7 mouse cellular contexts compared by ENCODE assay signal in the genomic region with DNA sequence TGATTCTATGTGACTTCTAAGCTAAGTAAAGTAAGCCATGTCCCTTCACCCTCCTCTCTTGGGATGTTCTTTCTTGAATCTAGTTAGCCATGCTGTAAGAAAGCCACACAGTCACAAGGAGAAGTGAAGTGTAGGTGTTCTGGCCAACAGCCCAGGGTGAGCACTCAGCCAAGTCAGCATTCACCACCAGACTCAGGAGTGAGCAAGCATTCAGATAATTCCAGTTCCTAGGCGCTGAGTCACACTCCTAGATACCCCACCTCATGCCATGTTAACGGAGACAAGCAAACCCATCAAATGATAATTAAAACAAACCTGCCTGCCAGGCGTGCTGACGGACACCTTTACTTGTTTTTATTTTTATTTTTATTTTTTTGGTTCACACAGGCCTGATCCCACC. TPM values are rescaled to one million over a fixed set of nuclear protein-coding genes. Genes with fewer than 3 reads are reported as not detected.
DNase-seq lines count a peak whose midpoint lies in the region; ATAC-seq and TF ChIP-seq lines count a peak whose summit lies in the region.

No protein-coding gene starts in this region.

- H3K36me3 ChIP-seq in MEL (ENCODE audit: control insufficient read depth in 1 of 2, insufficient read depth in 2 of 2, low read length in 2 of 2), result peaks cover 6 to 10% of the 10 kb centered on the region in 2 experiments
- peaks cover 14% of the 10 kb centered on the region for H3K36me3 ChIP-seq in heart, postnatal 0 days (replicated peaks; ENCODE audit: control insufficient read depth, insufficient read depth, low read length)
- H3K36me3 ChIP-seq in midbrain, embryonic 11.5 days (ENCODE audit: control insufficient read depth, insufficient read depth, low read length), result peaks cover 4% of the 10 kb centered on the region; the same call in 1 of the 2 replicates
- peaks cover 8% of the 10 kb centered on the region; the same call in 1 of the 2 replicates for H3K36me3 ChIP-seq in forebrain, embryonic 14.5 days (ENCODE audit: control insufficient read depth, insufficient read depth, low read length)

- H3K79me2 ChIP-seq in MEL (ENCODE audit: control insufficient read depth, insufficient read depth, low read length, poor library complexity), result no peaks in the 10 kb centered on the region

- ATAC-seq in heart, postnatal 0 days (ENCODE audit: insufficient read depth, low read depth), result no peak
- no peak for ATAC-seq in midbrain, embryonic 11.5 days (ENCODE audit: low FRiP score)
- no peak for ATAC-seq in forebrain, embryonic 14.5 days

- no peak for TF ChIP-seq POLR2A in MEL (IDR thresholded peaks at IDR 0.05; ENCODE audit: control insufficient read depth in 1 of 2, insufficient read depth in 1 of 2, low read depth in 1 of 2, low read length in 2 of 2, poor library complexity in 1 of 2)

- TF ChIP-seq CTCF in MEL (IDR thresholded peaks at IDR 0.05 in 2 of 3, conservative IDR thresholded peaks at IDR 0.05 in 1 of 3; ENCODE audit: control insufficient read depth in 1 of 3, insufficient read depth in 1 of 3, low read depth in 2 of 3, low read length in 3 of 3, poor library complexity in 1 of 3, severe bottlenecking in 1 of 3), result no peak
- TF ChIP-seq CTCF in heart, postnatal 0 days (IDR thresholded peaks at IDR 0.05; ENCODE audit: low read depth), result no peak

- peak; percentile 93 for DNase-seq in MEL (ENCODE audit: low read depth, low spot score)
- DNase-seq in adipocyte (ENCODE audit: low spot score), result peak; percentile 11
- DNase-seq in heart, postnatal 0 days (ENCODE audit: low spot score), result peak; percentile 9
- DNase-seq in left cerebral cortex, postnatal 36 days (ENCODE audit: low spot score in 2 of 2), result peak; percentile 86 to 89
- DNase-seq in midbrain, embryonic 11.5 days (ENCODE audit: low spot score, missing footprints), result no peak
- DNase-seq in forebrain, embryonic 14.5 days (ENCODE audit: low spot score), result no peak
- no peak for DNase-seq in gastrocnemius, adult 18-20 months (ENCODE audit: low spot score)

- TF ChIP-seq EP300 in MEL (IDR thresholded peaks at IDR 0.05; ENCODE audit: low read depth in 1 of 2, low read length in 2 of 2), result peak; percentile 65 to 84; a peak in 3 of 4 replicates
- no peak for TF ChIP-seq EP300 in heart, postnatal 0 days (IDR thresholded peaks at IDR 0.05; ENCODE audit: low read depth)

- H3K27me3 ChIP-seq in MEL (ENCODE audit: control insufficient read depth in 1 of 2, insufficient read depth in 2 of 2, low read length in 2 of 2), result no peaks in the 10 kb centered on the region
- H3K27me3 ChIP-seq in heart, postnatal 0 days (ENCODE audit: control insufficient read depth, insufficient read depth, low read length), result no peaks in the 10 kb centered on the region
- H3K27me3 ChIP-seq in midbrain, embryonic 11.5 days (ENCODE audit: control insufficient read depth, insufficient read depth, low read length), result no peaks in the 10 kb centered on the region
- H3K27me3 ChIP-seq in forebrain, embryonic 14.5 days (replicated peaks; ENCODE audit: control insufficient read depth, insufficient read depth, low read length), result no peaks in the 10 kb centered on the region

- WGBS in heart, postnatal 0 days, result 44% methylated on average over 4 of the region's 4 CpGs
- 99% methylated on average over 4 of the region's 4 CpGs for WGBS in midbrain, embryonic 11.5 days
- WGBS in forebrain, embryonic 14.5 days, result 91% methylated on average over 4 of the region's 4 CpGs

- H3K27ac ChIP-seq in MEL (ENCODE audit: control insufficient read depth, low read depth, low read length), result peak overlapping the region; percentile 37
- H3K27ac ChIP-seq in heart, postnatal 0 days (ENCODE audit: low read depth), result no peak overlapping the region
- H3K27ac ChIP-seq in midbrain, embryonic 11.5 days (ENCODE audit: low read depth, low read length), result no peak overlapping the region
- no peak overlapping the region for H3K27ac ChIP-seq in forebrain, embryonic 14.5 days (ENCODE audit: low read depth, low read length)

- H3K4me2 ChIP-seq in heart, postnatal 0 days (ENCODE audit: low read depth, low read length), result no peak overlapping the region
- no peak overlapping the region for H3K4me2 ChIP-seq in midbrain, embryonic 11.5 days
- H3K4me2 ChIP-seq in forebrain, embryonic 14.5 days (ENCODE audit: low read length), result no peak overlapping the region

- peaks cover 9 to 10% of the 10 kb centered on the region in 2 experiments for H3K4me1 ChIP-seq in MEL (ENCODE audit: control insufficient read depth in 1 of 2, insufficient read depth in 2 of 2, low read length in 2 of 2)
- 0 out of 2 replicates have a peak, but pooled peaks cover 8% of the 10 kb centered on the region for H3K4me1 ChIP-seq in heart, postnatal 0 days (ENCODE audit: control insufficient read depth, insufficient read depth)
- H3K4me1 ChIP-seq in midbrain, embryonic 11.5 days (ENCODE audit: control insufficient read depth, insufficient read depth, low read length), result no peaks in the 10 kb centered on the region
- H3K4me1 ChIP-seq in forebrain, embryonic 14.5 days (ENCODE audit: control insufficient read depth, insufficient read depth, low read length), result no peaks in the 10 kb centered on the region

- H3K9me3 ChIP-seq in MEL (replicated peaks; ENCODE audit: insufficient read depth, low read length), result no peaks in the 10 kb centered on the region
- no peaks in the 10 kb centered on the region for H3K9me3 ChIP-seq in heart, postnatal 0 days (replicated peaks; ENCODE audit: control insufficient read depth, low read length)
- H3K9me3 ChIP-seq in midbrain, embryonic 11.5 days (ENCODE audit: control insufficient read depth, low read length), result no peaks in the 10 kb centered on the region
- H3K9me3 ChIP-seq in forebrain, embryonic 14.5 days (replicated peaks; ENCODE audit: control insufficient read depth, low read length), result no peaks in the 10 kb centered on the region

- intact Hi-C loops in left cerebral cortex, postnatal 36 days (cut with DNase I), result no loop called here

- TF ChIP-seq RAD21 in MEL (IDR thresholded peaks at IDR 0.05; ENCODE audit: low read depth, low read length), result no peak

- no peak overlapping the region for H3K9ac ChIP-seq in MEL (ENCODE audit: control insufficient read depth, low read depth, low read length, poor library complexity, severe bottlenecking)
- no peak overlapping the region for H3K9ac ChIP-seq in heart, postnatal 0 days (replicated peaks; ENCODE audit: low read depth, low read length)
- H3K9ac ChIP-seq in midbrain, embryonic 11.5 days (ENCODE audit: low read length), result no peak overlapping the region
- no peak overlapping the region for H3K9ac ChIP-seq in forebrain, embryonic 14.5 days (ENCODE audit: low read length)

- H3K4me3 ChIP-seq in MEL (ENCODE audit: control insufficient read depth in 1 of 2, insufficient read depth in 1 of 2, low read depth in 2 of 2, low read length in 2 of 2), result no peak overlapping the region
- no peak overlapping the region for H3K4me3 ChIP-seq in heart, postnatal 0 days (ENCODE audit: low read depth, low read length)
- no peak overlapping the region for H3K4me3 ChIP-seq in midbrain, embryonic 11.5 days (ENCODE audit: low read depth, low read length)
- no peak overlapping the region for H3K4me3 ChIP-seq in forebrain, embryonic 14.5 days (ENCODE audit: low read depth, low read length)

TF ChIP-seq in MEL, 35 proteins besides CTCF, POLR2A, EP300 and RAD21 (continues in another document):
- TF ChIP-seq TAL1 (IDR thresholded peaks at IDR 0.05; ENCODE audit: low read length) (no peak), SMC3 (IDR thresholded peaks at IDR 0.05; ENCODE audit: low read depth, low read length) (no peak), POLR2AphosphoS5 (IDR thresholded peaks at IDR 0.05; ENCODE audit: borderline replicate concordance, low read depth, low read length) (no peak), MYC (IDR thresholded peaks at IDR 0.05; ENCODE audit: low read depth, low read length) (no peak; the same call in none of the 2 replicates), MAZ (IDR thresholded peaks at IDR 0.05; ENCODE audit: low read depth, low read length) (no peak), MEF2A (IDR thresholded peaks at IDR 0.05; ENCODE audit: extremely low read depth, insufficient replicate concordance, low read depth, low read length, poor library complexity, severe bottlenecking) (no peak), CHD2 (IDR thresholded peaks at IDR 0.05; ENCODE audit: low read length) (no peak), GATA1 (IDR thresholded peaks at IDR 0.05; ENCODE audit: low read depth, low read length) (peak; percentile 58), ETS1 (IDR thresholded peaks at IDR 0.05; ENCODE audit: low read depth, low read length) (peak; percentile 82), KAT2A (conservative IDR thresholded peaks at IDR 0.05; ENCODE audit: low read depth, low read length) (no peak), USF1 (IDR thresholded peaks at IDR 0.05; ENCODE audit: low read depth, low read length) (no peak), ZKSCAN1 (IDR thresholded peaks at IDR 0.05; ENCODE audit: low read depth, low read length) (no peak), ELF1 (IDR thresholded peaks at IDR 0.05; ENCODE audit: low read depth, low read length) (no peak), JUND (IDR thresholded peaks at IDR 0.05; ENCODE audit: low read depth, low read length) (peak; percentile 60; the same call in 1 of the 2 replicates), ZC3H11A (IDR thresholded peaks at IDR 0.05; ENCODE audit: low read depth, low read length) (no peak), UBTF (IDR thresholded peaks at IDR 0.05; ENCODE audit: borderline replicate concordance, insufficient read depth, low read depth, low read length) (no peak), MAX (IDR thresholded peaks at IDR 0.05; ENCODE audit: low read length) (peak; percentile 31; the same call in 1 of the 2 replicates), ZNF384 (IDR thresholded peaks at IDR 0.05; ENCODE audit: low read depth, low read length) (no peak), POLR2AphosphoS2 (IDR thresholded peaks at IDR 0.05; ENCODE audit: low read length) (no peak), RCOR1 (IDR thresholded peaks at IDR 0.05; ENCODE audit: low read depth, low read length) (peak; percentile 51; the same call in 1 of the 2 replicates), BHLHE40 (IDR thresholded peaks at IDR 0.05; ENCODE audit: borderline replicate concordance, low read depth, low read length) (peak; percentile 49; the same call in 1 of the 2 replicates)

RNA-seq across cellular contexts. Expression of a gene that starts 47.1 kb away (rescaled TPM):
- 8.4 and 10.6 TPM in 2 replicates for total RNA-seq in MEL (2012; rRNA removed)
- polyA plus RNA-seq in MEL (2012; ENCODE audit: insufficient read depth in 1 of 2, insufficient read length in 2 of 2, low read depth in 1 of 2, low replicate concordance in 2 of 2, missing spikeins in 1 of 2), result 10 to 100 TPM in 1 of 2 experiments, not detected in 1; 14.6 TPM
- 22.8 and 42.1 TPM in 2 replicates for total RNA-seq in heart, postnatal 0 days (2014; rRNA removed; ENCODE audit: low replicate concordance)
- polyA plus RNA-seq in heart, postnatal 0 days (2015; fragmentation: Nextera tagmentation; extraction: Ambion mirVana), result 19.0 and 19.1 TPM in 2 replicates
- 10 to 100 TPM; 59.4 to 76.9 TPM for total RNA-seq in left cerebral cortex, postnatal 36 days (2021)
- polyA plus RNA-seq in midbrain, embryonic 11.5 days (2014; fragmentation: Nextera tagmentation; extraction: Ambion mirVana), result 27.2 and 27.8 TPM in 2 replicates
- polyA plus RNA-seq in forebrain, embryonic 14.5 days (2014; fragmentation: Nextera tagmentation; extraction: Ambion mirVana), result 12.9 and 16.2 TPM in 2 replicates
- total RNA-seq in gastrocnemius, adult 18-20 months (2021), result 10 to 100 TPM; 16.3 to 19.4 TPM

Comparison
In these comparisons a context has a peak if more than half of its experiments do, and no peak if none do; other contexts are left out.
1. DNase-seq: peak in MEL (single experiment), adipocyte (single experiment), heart, postnatal 0 days (single experiment) and left cerebral cortex, postnatal 36 days (2 of 2); none in midbrain, embryonic 11.5 days (single experiment), forebrain, embryonic 14.5 days (single experiment) and gastrocnemius, adult 18-20 months (single experiment).